Mouse (Mus musculus) midbrain, embryonic 11.5 days (tissue): ENCODE measurements around the gene Gm49342. TPM values are rescaled to one million over a fixed set of nuclear protein-coding genes. Genes with fewer than 3 reads are reported as not detected.

Experiments
- ATAC-seq: fragments of 200-750 bp; cut with Nextera tagmentation; 2 replicates; pipeline ENCODE4 v1.8.0; 2017; ENCODE audit warnings: moderate TSS enrichment, moderate library complexity; ENCODE audit not compliant: low FRiP score
- DNase-seq: peaks from one replicate; pipeline ENCODE4 v3.0.0; 2015; ENCODE audit warnings: low spot score; ENCODE audit errors: missing footprints
- H3K27ac ChIP-seq: fragments of 300-500 bp; sonication (generic); 2 replicates; pipeline ENCODE4 v1.5.1; 2014; ENCODE audit warnings: low read depth, low read length
- H3K27me3 ChIP-seq: fragments of 300-500 bp; sonication (generic); 2 replicates; pipeline ENCODE4 v1.6.1; 2014; ENCODE audit warnings: mild to moderate bottlenecking, low read length, moderate library complexity, mixed read lengths; ENCODE audit not compliant: control insufficient read depth, insufficient read depth
- H3K36me3 ChIP-seq: fragments of 300-500 bp; sonication (generic); 2 replicates; pipeline ENCODE4 v1.6.1; 2014; ENCODE audit warnings: mild to moderate bottlenecking, low read length, moderate library complexity, mixed read lengths; ENCODE audit not compliant: control insufficient read depth, insufficient read depth
- H3K4me1 ChIP-seq: fragments of 300-500 bp; sonication (generic); 2 replicates; pipeline ENCODE4 v1.6.1; 2014; ENCODE audit warnings: low read length; ENCODE audit not compliant: control insufficient read depth, insufficient read depth
- H3K4me2 ChIP-seq: fragments of 300-500 bp; sonication (generic); 2 replicates; pipeline ENCODE4 v1.6.1; 2014; ENCODE audit warnings: mild to moderate bottlenecking, moderate library complexity
- H3K4me3 ChIP-seq: fragments of 300-500 bp; sonication (generic); 2 replicates; pipeline ENCODE4 v1.5.1; 2014; ENCODE audit warnings: low read depth, low read length
- H3K9ac ChIP-seq: fragments of 300-500 bp; sonication (generic); 2 replicates; pipeline ENCODE4 v1.6.1; 2014; ENCODE audit warnings: low read length
- H3K9me3 ChIP-seq: fragments of 300-500 bp; sonication (generic); 2 replicates; pipeline ENCODE4 v1.6.1; 2016; ENCODE audit warnings: low read length; ENCODE audit not compliant: control insufficient read depth
- whole genome bisulfite sequencing: fragments of 180-500 bp; shearing (Covaris S2); extraction: QIAGEN DNeasy Blood & Tissue Kit; methylation state at CpG from one replicate; pipeline ENCODE4 v1.1.7; 2014; 5-methylcytosine and 5-hydroxymethylcytosine counted together
- polyA plus RNA-seq: library from polyadenylated mRNA; unstranded; fragments of >200 nt; fragmentation: Nextera tagmentation; extraction: Ambion mirVana; gene quantifications from 2 replicates; pipeline ENCODE4 v1.2.1, GENCODE M21; 2014

Gm49342 gene
- polyA plus RNA-seq, 1 experiment from 2014 or later, result not detected

GRCm38 (mm10) chr14:50997088-50997487 lies 52.8 kb downstream of the Gm49342 start:
- H3K9me3 ChIP-seq, result no peaks in the 10 kb centered on the region
- WGBS, result 86% methylated on average over 3 of the region's 3 CpGs
- no peak for DNase-seq

GRCm38 (mm10) chr14:50997999-50998666 lies 53.8 kb downstream of the Gm49342 start:
- H3K4me1 ChIP-seq, result no peaks in the 10 kb centered on the region
- H3K36me3 ChIP-seq, result no peaks in the 10 kb centered on the region
- H3K27ac ChIP-seq, result no peak overlapping the region
- WGBS, result 89% methylated on average over 2 of the region's 2 CpGs
- no peaks in the 10 kb centered on the region for H3K27me3 ChIP-seq
- DNase-seq, result no peak
- no peaks in the 10 kb centered on the region for H3K9me3 ChIP-seq
- no peak overlapping the region for H3K4me3 ChIP-seq
- no peak overlapping the region for H3K9ac ChIP-seq
- ATAC-seq, result no peak
- no peak overlapping the region for H3K4me2 ChIP-seq

More at GRCm38 (mm10) chr14:50997088-50997487, 52.8 kb downstream of the Gm49342 start:
- no peak overlapping the region for H3K27ac ChIP-seq
- H3K9ac ChIP-seq, result no peak overlapping the region
- no peak overlapping the region for H3K4me2 ChIP-seq
- H3K27me3 ChIP-seq, result no peaks in the 10 kb centered on the region
- no peaks in the 10 kb centered on the region for H3K4me1 ChIP-seq
- no peaks in the 10 kb centered on the region for H3K36me3 ChIP-seq
- H3K4me3 ChIP-seq, result no peak overlapping the region
- ATAC-seq, result no peak

- no peak within 1 kb of the TSS for H3K4me3 ChIP-seq
- H3K9ac ChIP-seq, result no peak within 1 kb of the TSS
- no peaks in the 10 kb centered on the region for H3K9me3 ChIP-seq
- H3K4me2 ChIP-seq, result no peak within 1 kb of the TSS
- DNase-seq (no peak), ATAC-seq (no peak)
- H3K27ac ChIP-seq, result no peak within 1 kb of the TSS
- no peaks in the 10 kb centered on the region for H3K4me1 ChIP-seq
- H3K36me3 ChIP-seq, result no peaks in the 10 kb centered on the region
- no peaks in the 10 kb centered on the region for H3K27me3 ChIP-seq
- WGBS, result 87% methylated on average over 8 of the region's 8 CpGs
Observed at GRCm38 (mm10) chr14:51007152-51007801, 63.0 kb downstream of the Gm49342 start, which contains the start of gene Rnase10. Gene Rnase10, plus strand, starts transcription at chr14:51007751.

- Histone ChIP-seq H3K9me3 (no peaks in the 10 kb centered on the region), H3K4me3 (no peak overlapping the region), H3K9ac (no peak overlapping the region), H3K4me2 (no peak overlapping the region), H3K27me3 (no peaks in the 10 kb centered on the region), H3K4me1 (no peaks in the 10 kb centered on the region), H3K36me3 (no peaks in the 10 kb centered on the region), H3K27ac (no peak overlapping the region)
- 85% methylated on average over 13 of the region's 13 CpGs for WGBS
- DNase-seq (no peak), ATAC-seq (no peak)
Observed at GRCm38 (mm10) chr14:51007914-51008713, 63.8 kb downstream of the Gm49342 start.

- Histone ChIP-seq H3K36me3 (no peaks in the 10 kb centered on the region), H3K27ac (no peak overlapping the region), H3K27me3 (no peaks in the 10 kb centered on the region), H3K4me3 (no peak overlapping the region), H3K9me3 (no peaks in the 10 kb centered on the region), H3K9ac (no peak overlapping the region), H3K4me1 (no peaks in the 10 kb centered on the region), H3K4me2 (no peak overlapping the region)
- DNase-seq (no peak), ATAC-seq (no peak)
- 82% methylated on average over 4 of the region's 4 CpGs for WGBS
Observed at GRCm38 (mm10) chr14:51008781-51009180, 64.5 kb downstream of the Gm49342 start.

GRCm38 (mm10) chr14:51009572-51009971 lies 65.3 kb downstream of the Gm49342 start:
- ATAC-seq, result no peak
- Histone ChIP-seq H3K4me2 (no peak overlapping the region), H3K9ac (no peak overlapping the region), H3K4me1 (no peaks in the 10 kb centered on the region), H3K4me3 (no peak overlapping the region), H3K27me3 (no peaks in the 10 kb centered on the region), H3K36me3 (no peaks in the 10 kb centered on the region), H3K9me3 (no peaks in the 10 kb centered on the region), H3K27ac (no peak overlapping the region)
- DNase-seq, result no peak
- WGBS, result 86% methylated on average over 6 of the region's 6 CpGs

Other genes starting within 250 kb of the Gm49342 start
- gene Olfr748, start 237.1 kb upstream of the Gm49342 start, polyA plus RNA-seq, result not detected in 2 replicates
- not detected in 2 replicates for gene Olfr749, start 199.4 kb upstream of the Gm49342 start, polyA plus RNA-seq
- gene Ttc5, start 159.0 kb upstream of the Gm49342 start, polyA plus RNA-seq, result 102 and 105 TPM in 2 replicates
- not detected in 2 replicates for gene Ccnb1ip1, start 136.8 kb upstream of the Gm49342 start, polyA plus RNA-seq
- gene Parp2, start 136.7 kb upstream of the Gm49342 start, polyA plus RNA-seq, result 61.9 and 65.5 TPM in 2 replicates
- gene Tep1, start 74.0 kb upstream of the Gm49342 start, polyA plus RNA-seq, result 4.9 and 5.5 TPM in 2 replicates
- 0.15 and 0.25 TPM in 2 replicates for gene Klhl33, start 47.0 kb upstream of the Gm49342 start, polyA plus RNA-seq
- gene Osgep, start 19.6 kb upstream of the Gm49342 start, polyA plus RNA-seq, result 157 and 165 TPM in 2 replicates
- gene Apex1, start 19.5 kb upstream of the Gm49342 start, polyA plus RNA-seq, result 401 and 413 TPM in 2 replicates
- 48.4 and 59.0 TPM in 2 replicates for gene Pip4p1, start 13.7 kb upstream of the Gm49342 start, polyA plus RNA-seq
- gene Pnp, start 13.4 kb upstream of the Gm49342 start, polyA plus RNA-seq, result 73.6 and 76.3 TPM in 2 replicates
- 0.55 and 0.57 TPM in 2 replicates for gene Pnp2, start 11.5 kb downstream of the Gm49342 start, polyA plus RNA-seq
- not detected in 2 replicates for gene Rnase10, start 63.2 kb downstream of the Gm49342 start, polyA plus RNA-seq
- not detected in 2 replicates for gene Rnase9, start 97.4 kb downstream of the Gm49342 start, polyA plus RNA-seq
- gene Rnase11, start 105.6 kb downstream of the Gm49342 start, polyA plus RNA-seq, result not detected in 2 replicates
- not detected in 2 replicates for gene Rnase12, start 113.1 kb downstream of the Gm49342 start, polyA plus RNA-seq
- not detected in 2 replicates for gene Olfr750, start 129.9 kb downstream of the Gm49342 start, polyA plus RNA-seq
- 12.3 and 14.9 TPM in 2 replicates for gene Rnase4, start 146.6 kb downstream of the Gm49342 start, polyA plus RNA-seq
- 1.5 and 2.4 TPM in 2 replicates for gene Ang, start 146.6 kb downstream of the Gm49342 start, polyA plus RNA-seq
- gene Eddm3b, start 169.9 kb downstream of the Gm49342 start, polyA plus RNA-seq, result not detected in 2 replicates
- gene Rnase6, start 179.4 kb downstream of the Gm49342 start, polyA plus RNA-seq, result 0.12 TPM in 1 of 2 replicates, not detected in the other
- not detected in 2 replicates for gene Rnase1, start 202.3 kb downstream of the Gm49342 start, polyA plus RNA-seq
- not detected in 2 replicates for gene Rnase2b, start 217.7 kb downstream of the Gm49342 start, polyA plus RNA-seq